30 mouse cellular contexts compared by ENCODE assay signal in the genomic region with DNA sequence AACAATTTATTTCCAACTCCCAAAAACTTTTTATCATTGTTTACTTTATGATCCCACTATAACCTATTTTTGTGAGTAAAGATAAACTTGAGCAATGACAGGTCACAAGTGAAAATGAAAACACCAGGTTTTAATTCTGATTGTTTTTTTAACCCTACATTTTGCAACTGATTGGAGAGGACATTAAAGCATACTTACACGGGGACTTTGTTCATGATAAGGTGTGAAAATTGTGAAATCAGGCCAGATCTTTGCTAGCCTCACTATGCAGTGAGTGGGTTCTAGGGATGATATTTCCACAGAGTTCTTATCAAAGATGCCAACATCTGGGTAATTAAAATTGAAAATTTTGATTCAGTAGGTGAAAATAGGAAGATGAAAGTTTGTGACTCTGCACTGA. TPM values are rescaled to one million over a fixed set of nuclear protein-coding genes. Genes with fewer than 3 reads are reported as not detected.
"Had no signal": no experiment of that assay in that cellular context is flagged by ENCODE, and none has a peak within 500 bp of the region (broad histone marks: within the 10 kb centered on the region; RNA-seq: fewer than 3 reads in every experiment).

No protein-coding gene starts in this region.

- H3K4me2 ChIP-seq: embryonic facial prominence, embryonic 12.5 days; embryonic facial prominence, embryonic 13.5 days; embryonic facial prominence, embryonic 15.5 days; forebrain, embryonic 12.5 days; forebrain, embryonic 13.5 days; forebrain, embryonic 15.5 days had no signal

- H3K4me3 ChIP-seq: embryonic facial prominence, embryonic 10.5 days; embryonic facial prominence, embryonic 12.5 days; embryonic facial prominence, embryonic 13.5 days; embryonic facial prominence, embryonic 15.5 days; erythroblast, embryonic 14.5 days; forebrain, embryonic 10.5 days; forebrain, embryonic 12.5 days; forebrain, embryonic 13.5 days; forebrain, embryonic 15.5 days; gastrocnemius, adult 2 months; heart, adult 2 months had no signal

- H3K36me3 ChIP-seq: embryonic facial prominence, embryonic 10.5 days; embryonic facial prominence, embryonic 12.5 days; embryonic facial prominence, embryonic 13.5 days; embryonic facial prominence, embryonic 15.5 days; forebrain, embryonic 10.5 days; forebrain, embryonic 12.5 days; forebrain, embryonic 15.5 days had no signal

- H3K9me3 ChIP-seq: embryonic facial prominence, embryonic 10.5 days; embryonic facial prominence, embryonic 12.5 days; embryonic facial prominence, embryonic 13.5 days; embryonic facial prominence, embryonic 15.5 days; forebrain, embryonic 10.5 days; forebrain, embryonic 12.5 days; forebrain, embryonic 13.5 days; forebrain, embryonic 15.5 days had no signal

- H3K4me1 ChIP-seq: embryonic facial prominence, embryonic 10.5 days; embryonic facial prominence, embryonic 12.5 days; embryonic facial prominence, embryonic 13.5 days; embryonic facial prominence, embryonic 15.5 days; forebrain, embryonic 10.5 days; forebrain, embryonic 12.5 days; forebrain, embryonic 13.5 days; forebrain, embryonic 15.5 days had no signal

- H3K9ac ChIP-seq: embryonic facial prominence, embryonic 12.5 days; embryonic facial prominence, embryonic 13.5 days; embryonic facial prominence, embryonic 15.5 days; forebrain, embryonic 12.5 days; forebrain, embryonic 13.5 days; forebrain, embryonic 15.5 days; forebrain, postnatal 0 days had no signal

- DNase-seq: cerebellum, adult 8-10 months; cerebellum, adult 9-10 months; cerebellum, adult 9-11 months; cerebellum, postnatal 10 days; cerebellum, postnatal 14 days; cerebellum, postnatal 25 days; cerebellum, postnatal 36 days; embryo, embryonic 11 days; forebrain, postnatal 0 days; gastrocnemius, adult 2 months; gastrocnemius, postnatal 10 days; gastrocnemius, postnatal 14 days; gastrocnemius, postnatal 25 days; gastrocnemius, postnatal 36 days; heart, adult 11 months; heart, adult 18-20 months; heart, adult 2 months had no signal

- H3K27me3 ChIP-seq: embryonic facial prominence, embryonic 12.5 days; embryonic facial prominence, embryonic 13.5 days; embryonic facial prominence, embryonic 15.5 days; forebrain, embryonic 12.5 days; forebrain, embryonic 13.5 days; forebrain, embryonic 15.5 days had no signal

- ATAC-seq: forebrain, embryonic 13.5 days; forebrain, embryonic 14.5 days; forebrain, embryonic 15.5 days; forebrain, embryonic 16.5 days; forebrain, postnatal 0 days had no signal

- H3K27ac ChIP-seq: embryonic facial prominence, embryonic 10.5 days; embryonic facial prominence, embryonic 12.5 days; embryonic facial prominence, embryonic 13.5 days; embryonic facial prominence, embryonic 15.5 days; forebrain, embryonic 10.5 days; forebrain, embryonic 12.5 days; forebrain, embryonic 13.5 days; forebrain, embryonic 15.5 days; gastrocnemius, adult 2 months; heart, adult 2 months had no signal

RNA-seq across cellular contexts. Expression of a gene that starts 56.6 kb away (rescaled TPM):
- total RNA-seq: granulocyte monocyte progenitor cell, adult 5-6 weeks; heart, adult 18-20 months; heart, adult 2 months had no signal
- polyA plus RNA-seq: embryonic facial prominence, embryonic 13.5 days; forebrain, embryonic 11.5 days; forebrain, embryonic 12.5 days; forebrain, embryonic 13.5 days; forebrain, postnatal 0 days had no signal
